Mouse (Mus musculus) urinary bladder, postnatal 14 days (tissue): ENCODE data around the gene Fam76a.

Experiments
- DNase-seq: peaks from one replicate; pipeline ENCODE4 v3.0.0; 2021; ENCODE audit warnings: low spot score

Fam76a gene

DNA sequence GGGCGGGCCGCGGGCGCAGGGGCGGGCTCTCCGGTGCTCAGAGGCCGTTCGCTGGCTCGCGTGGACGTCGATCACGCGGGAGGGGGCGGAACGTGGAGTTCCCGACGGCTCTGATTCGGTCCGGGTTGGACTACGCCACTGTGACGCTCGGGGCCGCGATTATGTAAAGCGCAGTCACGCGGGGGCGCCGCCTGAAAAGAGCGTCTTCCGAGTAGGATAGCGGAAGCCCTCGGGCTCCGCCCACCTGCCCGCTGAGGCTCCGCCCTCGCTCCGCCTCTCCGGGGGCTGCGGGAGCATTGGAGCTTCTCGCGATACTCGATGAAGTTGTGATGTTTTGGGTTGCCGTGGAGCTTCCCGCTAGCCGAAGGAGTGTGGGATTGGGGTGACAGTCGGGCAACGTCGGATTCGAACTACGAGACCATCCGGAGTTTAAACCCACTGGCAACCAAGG lies at the start of gene Fam76a:
Fam76a (minus strand) TSS at position 1 of the 451 bp plus-strand sequence.
- DNase-seq: peak; percentile 100

GRCm38 (mm10) chr4:132972101-132972500 lies 49.7 kb upstream of the Fam76a start:
- DNase-seq: no peak

DNA sequence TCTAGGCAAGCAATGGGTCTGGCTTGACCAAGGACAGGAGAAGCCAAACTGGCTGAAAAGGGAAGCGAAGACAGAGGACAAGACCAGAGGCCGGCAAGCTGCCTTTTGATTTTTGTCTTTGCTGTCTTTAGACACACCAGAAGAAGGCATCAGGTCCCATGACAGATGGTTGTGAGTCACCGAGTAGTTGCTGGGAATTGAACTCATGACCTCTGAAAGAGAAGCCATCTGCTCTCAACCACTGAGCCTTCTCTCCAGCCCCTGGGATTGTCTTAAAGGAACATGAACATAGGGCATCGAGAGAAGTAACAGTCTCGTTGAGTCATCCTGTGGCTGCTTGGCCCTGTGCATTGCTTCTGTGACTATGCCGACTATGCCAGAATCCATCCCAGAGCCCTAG lies 49.2 kb upstream of the Fam76a start:
- no peak for DNase-seq

GRCm38 (mm10) chr4:132968105-132968938 lies 46.0 kb upstream of the Fam76a start:
- DNase-seq: no peak

GRCm38 (mm10) chr4:132964473-132964872 lies 42.1 kb upstream of the Fam76a start:
- DNase-seq: no peak

GRCm38 (mm10) chr4:132964064-132964463 lies 41.7 kb upstream of the Fam76a start:
- DNase-seq: no peak

DNA sequence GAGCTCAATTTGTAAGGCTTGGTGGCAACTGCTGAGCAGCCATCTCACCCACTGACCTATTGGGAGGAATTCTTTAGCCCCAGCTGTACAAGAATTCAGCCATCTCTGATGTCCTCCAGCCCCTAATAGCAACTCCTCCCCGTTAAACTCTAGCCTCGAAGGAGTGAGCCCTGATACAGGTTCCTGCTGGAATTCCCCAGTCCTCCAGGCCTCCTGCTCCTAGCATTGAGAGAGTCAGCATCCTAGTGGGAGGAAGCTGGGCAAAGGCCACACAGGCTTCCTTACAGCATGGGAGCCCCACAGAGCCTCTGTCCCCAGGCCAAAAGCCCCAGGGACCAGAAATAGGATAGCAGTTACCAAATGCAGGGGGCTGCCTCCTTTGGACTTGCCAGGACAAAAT lies 41.1 kb upstream of the Fam76a start:
- DNase-seq: no peak

DNA sequence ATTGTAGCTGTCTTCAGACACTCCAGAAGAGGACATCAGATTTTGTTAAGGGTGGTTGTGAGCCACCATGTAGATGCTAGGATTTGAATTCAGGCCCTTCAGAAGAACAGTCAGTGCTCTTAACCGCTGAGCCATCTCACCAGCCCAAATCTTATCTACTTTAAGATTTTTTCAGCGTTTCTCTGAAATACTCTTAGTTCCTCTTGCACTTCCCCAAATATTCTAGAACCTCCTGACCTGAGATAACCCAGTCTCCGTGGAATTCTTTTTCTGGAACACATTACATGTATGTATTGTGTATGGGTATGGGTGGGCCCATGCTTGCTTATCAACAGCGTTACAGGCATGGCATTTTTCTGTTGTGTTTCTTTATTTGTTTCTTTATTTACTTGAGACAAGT lies 40.3 kb upstream of the Fam76a start:
- DNase-seq: no peak

DNA sequence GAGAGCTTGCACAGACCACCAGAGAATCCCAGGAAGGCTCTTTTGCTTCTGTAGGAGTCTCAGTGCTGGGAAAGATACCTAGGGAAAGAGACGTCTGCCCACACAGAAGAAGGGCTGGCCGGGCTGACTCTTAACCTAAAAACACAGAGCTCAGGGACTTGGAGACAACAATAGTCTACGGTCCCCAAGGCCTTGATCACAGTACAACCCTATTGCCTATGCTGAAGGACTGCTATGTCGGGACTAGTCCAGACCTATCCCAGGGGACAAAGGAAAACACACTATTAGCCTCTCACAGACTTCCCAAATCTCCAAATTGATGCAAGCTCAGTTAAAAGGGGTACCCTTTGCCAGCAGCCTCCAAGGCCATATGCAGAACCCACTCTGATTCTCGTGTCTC lies 39.5 kb upstream of the Fam76a start:
- DNase-seq: no peak

DNA sequence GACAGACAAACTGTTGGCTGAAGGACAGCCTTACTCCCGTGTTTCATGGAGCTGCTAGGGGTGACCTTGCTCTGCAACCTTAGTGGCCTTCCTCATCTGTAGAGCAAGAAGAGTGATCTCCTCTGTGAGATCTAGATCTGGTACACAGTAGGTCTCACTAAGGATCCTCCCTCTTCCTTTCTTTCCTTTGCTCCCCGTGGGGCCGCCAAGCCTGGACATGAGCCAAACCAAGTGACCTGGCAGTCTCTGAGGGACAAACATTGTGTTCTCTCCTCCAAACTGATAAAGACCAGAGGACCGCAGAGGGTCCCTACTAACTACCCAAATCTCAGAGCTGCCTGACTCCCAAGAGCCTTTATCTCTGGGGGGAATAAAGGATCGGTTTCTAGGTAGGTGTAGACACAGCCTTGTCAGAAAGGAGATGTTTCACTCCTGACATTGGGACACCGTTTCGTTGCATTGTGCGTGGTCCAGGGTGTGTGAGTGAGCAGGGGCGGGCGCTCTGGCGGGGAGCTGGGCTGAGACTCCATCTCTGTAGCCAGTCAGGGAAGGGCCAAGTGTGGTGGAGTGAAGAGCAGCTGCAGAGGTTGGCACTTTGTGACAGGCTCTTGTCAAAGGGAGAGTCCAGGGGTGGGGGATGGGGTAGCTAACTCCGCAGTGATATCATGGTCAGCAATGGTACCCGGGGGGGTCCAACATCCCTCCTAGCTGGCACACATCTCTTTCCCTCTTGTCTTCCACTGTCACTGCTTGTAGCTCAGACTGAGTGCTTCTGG lies 38.7 kb upstream of the Fam76a start:
- DNase-seq: peak; percentile 56

- no peak for DNase-seq
These were observed 38.0 kb upstream of the Fam76a start for GRCm38 (mm10) chr4:132960313-132960712.

- no peak for DNase-seq
These were observed 37.3 kb upstream of the Fam76a start for GRCm38 (mm10) chr4:132959679-132960045.

DNA sequence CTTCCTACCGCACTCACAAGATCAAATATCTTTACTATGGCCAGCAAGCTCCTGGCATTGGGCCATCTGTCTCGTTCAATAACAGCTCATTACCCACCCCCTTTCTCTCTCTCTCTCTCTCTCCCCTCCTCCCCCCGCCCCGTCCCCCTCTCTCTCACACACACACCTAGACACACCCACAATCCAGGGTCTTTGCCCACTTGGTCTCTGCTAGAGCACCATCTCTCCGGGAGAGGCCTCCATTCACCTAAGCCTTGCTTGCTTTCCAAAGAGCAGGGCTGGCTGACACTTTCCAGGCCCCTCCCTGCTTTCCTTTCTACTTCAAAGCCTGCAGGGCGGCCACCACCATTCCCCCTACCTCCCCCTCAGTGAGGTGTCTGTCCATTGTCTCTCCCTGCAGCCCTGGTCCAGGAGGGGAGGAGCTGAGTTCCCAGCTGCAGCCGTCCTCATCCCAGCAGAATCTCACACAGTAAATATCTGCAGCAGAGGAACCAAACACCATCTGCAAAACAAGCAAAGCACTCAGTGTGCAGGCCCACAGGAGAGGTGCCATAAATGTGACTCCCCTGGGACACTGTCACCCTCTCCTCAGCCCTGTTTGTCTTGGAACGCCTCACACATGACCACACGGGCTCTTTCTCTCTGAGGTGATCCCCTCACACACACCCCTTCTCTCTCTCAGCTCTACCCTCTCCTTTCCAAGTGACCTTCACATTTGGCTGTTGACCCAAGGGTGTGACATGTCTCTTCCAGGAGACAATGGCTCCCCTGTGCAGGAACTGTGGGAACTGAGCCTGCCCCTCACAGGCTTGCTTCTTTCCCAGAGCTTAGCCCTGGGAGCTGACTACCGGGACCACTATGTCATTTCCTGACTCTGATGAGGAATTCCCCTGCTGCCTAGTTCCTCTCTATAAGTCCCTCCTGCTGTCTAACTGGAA lies 36.7 kb upstream of the Fam76a start:
- DNase-seq: no peak

DNA sequence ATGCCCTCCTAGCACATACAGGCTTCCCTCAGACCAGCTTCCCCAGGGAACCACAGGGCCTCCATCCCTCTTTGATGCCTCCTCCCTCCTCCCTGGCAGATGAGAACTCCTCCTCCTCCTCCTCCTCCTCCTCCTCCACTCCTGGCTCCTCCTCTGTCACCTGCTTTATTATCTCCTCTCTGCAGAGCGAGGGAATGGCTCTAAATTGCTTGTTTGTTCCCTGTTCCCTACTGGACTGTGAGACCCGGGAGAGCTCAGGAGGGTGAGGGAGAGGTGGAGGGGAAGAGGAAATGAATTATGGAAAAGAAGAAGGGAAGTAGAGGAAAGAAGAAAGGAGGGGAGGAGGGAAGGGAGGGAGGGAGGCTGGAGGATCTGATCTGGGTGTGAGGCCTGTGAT lies 33.0 kb upstream of the Fam76a start:
- DNase-seq: no peak

DNA sequence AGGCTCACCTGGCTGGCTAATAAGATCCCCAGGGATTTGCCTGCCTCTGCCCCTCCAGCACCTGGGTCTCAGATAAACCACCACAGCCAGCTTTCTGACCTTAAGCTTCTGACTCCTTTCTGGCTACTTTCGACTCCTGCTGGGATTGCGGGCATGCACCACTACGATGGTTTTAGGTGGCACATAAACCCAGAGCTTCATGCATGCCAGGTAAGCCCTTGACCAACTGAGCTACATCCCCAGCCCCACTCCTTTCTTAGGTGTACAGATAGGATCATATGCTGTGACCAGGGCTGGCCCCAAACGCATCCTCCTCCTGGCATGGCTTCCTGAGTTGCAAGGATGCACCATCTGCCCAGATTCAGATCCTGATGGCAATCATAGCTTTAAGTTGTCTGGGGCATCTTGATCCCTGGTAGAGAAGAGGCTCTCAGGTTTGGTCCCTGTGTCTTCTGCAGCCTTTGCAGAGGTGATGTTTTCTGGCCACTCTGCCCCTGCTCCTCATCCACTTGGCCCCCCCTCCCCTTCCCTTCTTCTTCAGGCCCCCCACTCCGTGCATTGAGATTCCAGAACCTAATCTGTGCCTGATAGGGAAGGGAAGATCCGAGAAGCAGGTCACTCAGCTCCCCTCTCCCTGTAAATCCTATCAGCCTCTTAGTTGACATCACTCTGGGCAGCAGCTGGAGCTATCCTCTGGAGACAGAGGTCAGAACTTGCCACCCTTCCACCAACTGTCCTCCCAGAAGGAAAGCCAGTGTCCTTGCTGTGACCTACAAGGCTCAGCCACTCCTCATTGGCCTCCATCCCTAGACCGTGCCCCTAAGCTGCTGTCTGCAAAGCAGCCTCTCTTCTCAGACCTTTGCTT lies 32.4 kb upstream of the Fam76a start:
- no peak for DNase-seq

GRCm38 (mm10) chr4:132950999-132951398 lies 28.6 kb upstream of the Fam76a start:
- DNase-seq: no peak

DNA sequence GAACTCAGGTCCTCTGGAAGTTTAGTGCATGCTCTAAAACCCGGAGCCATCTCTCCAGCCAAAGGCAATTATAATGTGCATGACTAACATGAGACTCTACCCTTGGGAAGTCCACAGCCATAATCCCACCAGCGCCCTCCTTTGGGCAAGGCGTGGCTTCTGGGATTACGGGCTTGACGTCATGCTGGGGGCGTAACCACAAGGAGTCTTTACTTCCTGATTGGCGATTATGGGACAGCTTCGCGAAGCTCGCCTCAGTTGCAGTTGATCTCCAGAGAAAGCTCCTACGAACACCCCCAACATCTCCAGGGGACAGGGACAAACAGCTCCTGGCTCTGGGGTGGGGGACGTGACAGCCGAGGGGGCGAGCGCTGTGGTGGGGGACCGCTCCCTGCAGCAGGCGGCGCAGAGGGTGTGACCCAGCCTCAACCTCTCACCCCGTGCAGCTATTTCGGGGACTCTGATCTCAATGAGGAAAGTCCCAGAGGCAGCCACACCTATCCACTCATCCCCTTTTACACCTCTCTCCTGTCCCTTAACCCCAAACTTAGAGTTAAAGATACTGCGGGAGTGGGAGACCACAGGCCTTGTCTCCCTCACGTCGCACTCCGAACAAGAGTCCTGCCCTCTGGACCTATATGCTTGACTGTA lies 27.6 kb upstream of the Fam76a start:
- DNase-seq: no peak

- DNase-seq: peak; percentile 60
These were observed 24.0 kb upstream of the Fam76a start for GRCm38 (mm10) chr4:132946047-132947001.

DNA sequence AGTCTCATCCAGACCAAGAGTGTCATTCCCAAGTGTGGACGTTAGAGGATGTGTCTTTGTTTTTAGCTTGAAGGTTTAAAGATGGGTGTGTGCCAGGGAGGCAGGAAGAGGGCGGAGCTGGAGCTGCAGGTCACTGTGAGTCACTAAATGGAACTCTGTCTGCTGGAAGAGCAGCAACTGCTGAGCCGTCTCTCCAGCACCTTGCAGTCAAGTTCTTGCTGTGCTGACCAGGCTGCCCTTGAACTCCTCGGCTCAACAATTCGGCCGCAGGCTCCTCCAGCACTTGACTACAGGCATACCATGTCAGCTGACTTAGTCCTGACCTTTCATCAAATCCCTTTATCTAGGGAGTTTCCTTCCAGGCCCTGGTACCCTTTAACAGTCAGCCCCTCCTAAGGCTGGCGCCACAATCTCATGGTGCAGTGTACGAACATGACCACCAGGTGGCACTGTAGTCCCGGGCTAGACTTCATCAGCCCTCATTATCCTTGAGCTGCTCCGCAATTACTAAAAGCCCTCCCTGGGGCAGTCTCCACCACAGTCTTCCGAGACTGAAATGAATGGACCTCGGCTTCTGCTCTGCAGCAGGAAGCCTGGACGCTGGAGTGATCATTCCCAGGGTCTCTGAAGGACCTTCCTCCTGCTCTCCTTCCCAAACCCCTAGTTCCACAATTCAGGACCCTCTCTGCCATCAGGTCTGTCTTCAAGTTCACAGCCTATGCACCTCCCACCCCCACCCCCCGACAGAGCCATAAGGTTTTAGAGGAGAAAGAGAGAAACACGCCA lies 23.1 kb upstream of the Fam76a start:
- DNase-seq: peak; percentile 85
